Mouse (Mus musculus) erythroid progenitor cell, adult 5-6 weeks (primary cell): Measurements from ENCODE around the gene Ttbk2. TPM values are rescaled to one million over a fixed set of nuclear protein-coding genes. Genes with fewer than 3 reads are reported as not detected.

ENCODE experiments used
- ATAC-seq: replicated peaks from 2 replicates; pipeline ENCODE4 v1.8.0; 2016; ENCODE audit warnings: moderate number of reproducible peaks, mild to moderate bottlenecking, moderate TSS enrichment, inconsistent platforms; ENCODE audit not compliant: poor library complexity, low FRiP score, severe bottlenecking
- total RNA-seq, 2 experiments: library from RNA; stranded (forward) in 1 of 2; stranded (reverse) in 1 of 2; fragments of 150-400 nt in 1 of 2; fragments of 186-747, 209-891 nt in 1 of 2; gene quantifications; 2 replicates each; pipeline versions ENCODE4 v1.2.3 to v1.2.4; 2015 to 2017; ENCODE audit warnings: low replicate concordance in 2 of 2

The Ttbk2 gene
- total RNA-seq, 2 experiments from 2014 or later, result 1.7 to 2.4 TPM

- no peak for ATAC-seq
Observed at GRCm38 (mm10) chr2:120761922-120762321, 88.5 kb downstream of the Ttbk2 start.

GRCm38 (mm10) chr2:120748041-120748440 lies 102.4 kb downstream of the Ttbk2 start:
- ATAC-seq, result no peak

GRCm38 (mm10) chr2:120745496-120745895 lies 104.9 kb downstream of the Ttbk2 start:
- no peak for ATAC-seq

DNA sequence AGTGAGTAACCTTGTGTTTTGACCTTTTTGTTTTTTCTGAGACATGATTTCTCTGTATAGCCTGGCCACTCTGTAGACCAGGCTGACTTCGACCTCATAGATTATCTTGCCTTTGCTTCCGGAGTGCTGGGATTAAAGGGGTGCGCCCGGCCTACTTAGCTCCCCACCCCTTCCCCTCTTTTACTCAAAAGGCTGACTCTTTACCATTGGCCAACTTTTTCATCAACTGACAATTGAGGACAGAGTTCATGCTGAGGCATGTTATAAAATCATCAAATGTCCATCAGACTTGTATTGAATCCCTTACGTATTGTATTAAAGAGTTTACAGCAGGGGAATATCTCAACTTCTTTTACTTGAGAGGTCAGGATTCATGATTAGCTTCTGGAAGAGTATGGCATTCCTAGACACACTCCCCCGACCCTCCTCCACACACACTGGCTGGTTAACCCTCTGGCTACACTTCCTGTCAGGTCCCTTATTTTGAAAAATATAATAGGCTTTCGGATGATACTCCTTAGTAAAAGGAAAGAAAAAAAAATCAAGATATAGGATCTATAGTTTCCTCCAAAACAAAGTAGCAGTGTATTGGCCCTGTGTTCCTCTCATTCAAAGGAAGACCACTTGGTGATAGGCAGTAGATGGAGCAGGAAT lies 118.4 kb downstream of the Ttbk2 start:
- ATAC-seq, result no peak; the same call in 1 of the 2 replicates

GRCm38 (mm10) chr2:120731167-120731862 lies 119.1 kb downstream of the Ttbk2 start:
- peak; percentile 90 for ATAC-seq

GRCm38 (mm10) chr2:120730639-120731166 lies 119.7 kb downstream of the Ttbk2 start:
- ATAC-seq, result 0 out of 2 replicates have a peak, but pooled peaks have one; percentile 7

- peak; percentile 52 for ATAC-seq
Observed at GRCm38 (mm10) chr2:120729775-120730585, 120.4 kb downstream of the Ttbk2 start.

DNA sequence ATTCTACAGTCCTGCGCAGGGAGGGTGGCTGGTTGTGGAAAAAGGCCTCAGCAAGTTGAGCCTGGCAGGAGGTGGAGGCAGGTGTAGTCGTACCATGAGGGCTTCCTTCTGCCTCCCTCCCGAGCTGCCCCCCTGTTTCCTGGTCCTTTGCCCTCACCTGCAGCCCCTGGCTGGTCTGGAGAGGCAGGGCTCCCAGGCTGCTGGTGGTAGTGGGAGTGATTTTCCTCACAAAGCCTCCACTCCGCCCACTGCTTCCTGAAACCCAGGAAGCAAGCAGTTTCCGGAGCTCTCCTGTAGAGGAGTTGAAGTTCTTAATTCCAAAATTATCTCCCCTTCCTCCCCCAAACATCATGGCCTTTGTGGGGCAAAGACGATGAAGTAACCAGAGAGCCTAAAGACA lies 126.2 kb downstream of the Ttbk2 start:
- no peak for ATAC-seq

GRCm38 (mm10) chr2:120723621-120724020 lies 126.8 kb downstream of the Ttbk2 start:
- ATAC-seq, result no peak

- no peak for ATAC-seq
Observed at GRCm38 (mm10) chr2:120722491-120722890, 127.9 kb downstream of the Ttbk2 start.

DNA sequence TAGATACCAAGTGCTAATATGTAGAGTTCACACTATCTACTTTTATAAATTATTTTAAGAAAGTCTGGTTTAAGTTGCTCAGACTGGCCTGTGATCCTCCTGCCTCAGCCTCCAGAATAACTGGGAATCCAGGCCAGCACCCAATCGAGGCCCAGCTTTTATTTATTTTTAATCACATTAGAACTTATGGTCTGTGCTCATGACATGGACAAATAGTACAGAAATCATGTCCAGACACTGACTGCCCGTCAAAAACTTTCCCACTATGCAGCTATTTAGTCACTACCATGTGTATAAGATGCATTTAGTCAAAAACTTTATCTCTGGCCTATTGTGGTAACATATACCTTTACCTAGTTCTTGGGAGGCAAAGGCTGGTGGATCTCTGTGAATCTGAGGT lies 128.5 kb downstream of the Ttbk2 start:
- ATAC-seq, result no peak

- no peak for ATAC-seq
Observed at GRCm38 (mm10) chr2:120720821-120721220, 129.6 kb downstream of the Ttbk2 start.

- ATAC-seq, result no peak
Observed at GRCm38 (mm10) chr2:120718496-120718895, 131.9 kb downstream of the Ttbk2 start.

DNA sequence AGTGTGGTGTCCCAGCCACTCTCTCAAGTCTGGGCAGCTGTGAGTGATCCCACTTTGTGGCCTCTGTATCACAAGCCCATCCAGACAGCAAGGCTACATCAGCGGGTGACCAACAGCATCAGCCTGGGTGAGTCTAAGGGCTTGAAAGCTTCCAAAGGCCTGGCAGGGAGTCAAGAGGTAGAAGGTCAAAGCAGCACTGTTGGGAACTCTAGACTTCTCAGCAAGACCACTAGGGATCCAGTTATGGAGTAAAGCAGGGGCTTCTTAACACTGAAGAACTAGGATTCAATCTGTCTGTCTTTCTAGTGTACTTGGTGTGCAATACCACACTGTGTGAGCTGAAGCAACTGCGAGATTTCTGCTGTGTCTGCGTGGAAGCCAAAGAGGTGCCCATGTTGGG lies 137.0 kb downstream of the Ttbk2 start:
- no peak for ATAC-seq

- no peak for ATAC-seq
Observed at GRCm38 (mm10) chr2:120710948-120711347, 139.5 kb downstream of the Ttbk2 start.

DNA sequence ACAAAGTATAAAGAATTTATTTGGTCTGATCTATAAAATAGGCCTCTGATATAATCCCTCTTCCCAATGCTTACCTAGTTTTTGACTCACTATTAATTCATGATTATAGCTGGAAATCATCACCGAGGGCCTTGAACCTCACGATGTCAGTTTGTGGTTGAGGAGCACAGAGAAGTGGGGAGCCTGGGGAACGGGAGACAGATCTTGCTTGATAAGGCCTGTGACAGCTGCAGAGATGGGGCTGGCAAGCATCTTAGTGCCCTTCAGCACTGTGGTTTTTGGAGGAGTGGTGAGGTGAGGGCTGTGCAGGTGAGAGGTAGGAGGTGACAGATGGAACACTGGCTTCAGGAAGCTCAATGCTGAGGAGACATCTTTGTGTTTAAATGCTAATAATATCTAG lies 140.2 kb downstream of the Ttbk2 start:
- no peak for ATAC-seq

- no peak for ATAC-seq
Observed at GRCm38 (mm10) chr2:120707041-120707440, 143.4 kb downstream of the Ttbk2 start.

DNA sequence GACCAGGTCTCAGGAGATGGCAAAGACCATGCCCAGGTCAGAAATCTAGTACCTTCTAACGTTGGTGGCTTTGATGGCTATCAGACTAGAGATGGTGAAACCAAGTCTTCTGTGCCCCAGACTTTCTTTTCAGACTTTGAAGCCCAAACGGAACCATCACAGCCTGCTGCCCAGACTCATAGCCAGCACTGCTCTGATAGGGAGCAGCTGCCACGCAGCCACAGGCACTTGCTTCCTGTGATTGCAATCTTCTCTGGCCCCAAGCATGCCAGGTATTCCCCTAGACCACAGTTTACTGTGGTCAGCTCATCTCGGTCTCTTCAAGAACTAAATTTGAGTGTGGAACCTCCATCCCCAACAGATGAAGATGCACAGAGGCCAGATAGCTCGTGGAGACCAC lies 147.7 kb downstream of the Ttbk2 start:
- ATAC-seq, result no peak

- ATAC-seq, result no peak
Observed at GRCm38 (mm10) chr2:120700379-120700885, 150.0 kb downstream of the Ttbk2 start.

DNA sequence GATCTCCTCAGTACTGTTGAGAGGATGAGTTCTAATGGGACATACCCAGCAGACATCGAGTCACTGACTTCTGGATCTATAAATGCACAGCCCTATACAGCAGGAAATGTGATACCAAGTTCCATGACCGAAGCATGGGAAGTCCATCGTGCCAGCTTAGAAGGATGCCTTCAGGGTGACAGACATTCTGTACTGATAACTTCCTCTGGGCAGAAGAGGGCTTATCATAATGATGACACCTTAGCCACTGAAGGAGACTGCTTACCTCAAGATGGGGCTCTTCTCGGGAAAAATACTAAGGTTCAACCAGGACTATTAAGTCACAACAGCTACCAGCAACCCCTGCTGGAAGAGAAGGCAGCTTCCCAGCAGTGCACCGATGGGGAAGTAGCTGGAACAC lies 152.6 kb downstream of the Ttbk2 start:
- ATAC-seq, result peak; percentile 81
